Mouse (Mus musculus): Measurements from ENCODE around the gene Pard3. TPM values are rescaled to one million over a fixed set of nuclear protein-coding genes. Genes with fewer than 3 reads are reported as not detected.

Gene Pard3
- polyA plus RNA-seq, 2 experiments = 4.5 TPM

DNA sequence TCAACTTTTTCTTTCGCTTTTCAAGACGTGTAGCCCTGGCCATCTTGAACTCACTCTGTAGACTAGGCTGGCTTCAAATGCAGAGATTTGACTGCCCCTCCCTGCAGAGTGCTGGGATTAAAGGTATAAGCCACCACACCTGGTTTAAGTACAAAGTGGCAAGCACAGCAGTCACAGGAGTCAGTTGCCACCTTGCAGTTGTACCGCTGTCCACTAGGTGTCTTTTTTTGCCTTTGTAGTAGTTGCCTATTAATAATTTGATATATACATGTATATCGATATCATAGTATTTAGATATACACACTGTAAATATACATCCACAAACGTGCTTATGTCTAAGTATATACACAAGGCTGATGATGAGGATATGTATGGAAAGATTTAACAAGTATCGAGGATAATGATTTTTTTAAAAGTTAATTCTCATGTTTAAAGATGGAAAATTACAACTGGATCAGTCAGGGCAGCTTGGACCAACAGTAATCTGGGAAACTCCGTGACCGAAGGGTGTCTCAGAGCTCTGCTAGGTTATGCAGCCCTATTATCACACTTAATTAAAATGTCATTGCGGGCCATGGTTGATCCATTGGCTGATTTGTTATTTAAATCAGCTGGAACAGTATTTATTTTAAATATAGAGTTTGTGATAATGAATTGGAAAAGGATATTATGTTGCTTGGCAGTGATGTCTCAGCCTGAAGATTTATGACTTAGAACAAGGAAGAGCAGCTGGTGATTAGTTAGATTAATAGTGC lies 220.9 kb downstream of the Pard3 start:
- Histone ChIP-seq H3K9ac (replicated peaks) (no peak overlapping the region), H3K27me3 (ENCODE audit: control insufficient read depth, insufficient read depth, low read length) (no peaks in the 10 kb centered on the region), H3K4me2 (ENCODE audit: low read depth) (no peak overlapping the region), H3K4me3 (ENCODE audit: insufficient read depth in 1 of 2, low read depth in 2 of 2, low read length in 2 of 2) (no peak overlapping the region), H3K9me3 (ENCODE audit: control insufficient read depth, low read length) (no peaks in the 10 kb centered on the region), H3K36me3 (replicated peaks; ENCODE audit: control insufficient read depth, insufficient read depth, low read depth) (no peaks in the 10 kb centered on the region), H3K27ac (no peak overlapping the region), H3K4me1 (replicated peaks; ENCODE audit: control insufficient read depth in 2 of 2, insufficient read depth in 2 of 2, low read length in 1 of 2) (0 out of 4 replicates have a peak, but pooled peaks cover 0 to 2% of the 10 kb centered on the region in 2 experiments)
- DNase-seq (ENCODE audit: low read depth in 3 of 3, low spot score in 3 of 3) = no peak
- no peak for ATAC-seq (ENCODE audit: insufficient read depth)
- WGBS (ENCODE audit: insufficient replicate concordance) = 65% methylated on average over 9 of the region's 9 CpGs
- no peak for TF ChIP-seq EP300 (IDR thresholded peaks at IDR 0.05; ENCODE audit: low read depth)
- peak; percentile 32; the same call in 1 of the 2 replicates for TF ChIP-seq CTCF (IDR thresholded peaks at IDR 0.05; ENCODE audit: low read depth)

DNA sequence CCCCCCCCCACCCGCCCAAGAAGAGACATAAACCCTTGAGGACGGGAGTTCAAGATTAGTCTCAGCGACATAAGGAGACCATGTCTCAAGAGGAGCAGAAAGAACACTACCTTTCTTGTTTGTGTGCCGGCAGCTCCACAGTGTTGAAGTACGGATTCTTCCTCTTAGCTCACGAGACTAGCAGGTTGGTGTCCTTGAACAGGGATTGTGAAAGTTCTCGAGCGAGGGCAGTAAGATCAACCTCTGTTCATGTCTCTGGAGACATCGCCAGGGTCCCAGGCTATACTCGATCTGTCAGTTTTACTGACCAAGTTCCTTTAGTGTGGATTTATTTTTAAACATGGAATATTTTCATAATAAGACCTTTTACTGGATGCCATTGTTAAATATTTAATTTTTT lies 224.1 kb downstream of the Pard3 start:
- Histone ChIP-seq H3K4me1 (replicated peaks; ENCODE audit: control insufficient read depth in 2 of 2, insufficient read depth in 2 of 2, low read length in 1 of 2) (0 out of 4 replicates have a peak, but pooled peaks cover 0 to 2% of the 10 kb centered on the region in 2 experiments), H3K4me2 (ENCODE audit: low read depth) (no peak overlapping the region), H3K27ac (no peak overlapping the region), H3K9ac (replicated peaks) (no peak overlapping the region), H3K27me3 (ENCODE audit: control insufficient read depth, insufficient read depth, low read length) (no peaks in the 10 kb centered on the region), H3K9me3 (ENCODE audit: control insufficient read depth, low read length) (no peaks in the 10 kb centered on the region), H3K4me3 (ENCODE audit: insufficient read depth in 1 of 2, low read depth in 2 of 2, low read length in 2 of 2) (no peak overlapping the region), H3K36me3 (replicated peaks; ENCODE audit: control insufficient read depth, insufficient read depth, low read depth) (no peaks in the 10 kb centered on the region)
- no peak for DNase-seq (ENCODE audit: low read depth in 3 of 3, low spot score in 3 of 3)
- TF ChIP-seq CTCF (IDR thresholded peaks at IDR 0.05; ENCODE audit: low read depth) (no peak), EP300 (IDR thresholded peaks at IDR 0.05; ENCODE audit: low read depth) (no peak)
- no peak for ATAC-seq (ENCODE audit: insufficient read depth)
- 66% methylated on average over 10 of the region's 10 CpGs for WGBS (ENCODE audit: insufficient replicate concordance)

DNA sequence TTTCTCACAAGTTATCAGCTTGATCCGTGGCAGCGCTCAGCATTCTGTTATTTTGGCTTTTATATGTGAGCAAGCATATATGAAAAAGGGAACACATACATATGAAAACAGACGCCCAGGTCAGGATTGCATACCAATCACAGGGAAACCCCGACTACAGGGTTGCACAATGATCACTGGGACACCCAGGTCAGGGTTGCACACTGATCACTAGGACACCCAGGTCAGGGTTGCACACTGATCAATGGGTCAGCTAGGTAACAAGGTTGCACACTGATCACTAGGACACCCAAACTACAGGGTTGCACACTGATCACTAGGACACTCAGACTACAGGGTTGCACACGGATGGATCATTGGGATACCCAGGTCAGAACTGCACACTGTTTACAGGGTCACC lies 228.6 kb downstream of the Pard3 start:
- H3K4me3 ChIP-seq (ENCODE audit: insufficient read depth in 1 of 2, low read depth in 2 of 2, low read length in 2 of 2) = no peak overlapping the region
- 0 out of 4 replicates have a peak, but pooled peaks cover 0 to 2% of the 10 kb centered on the region in 2 experiments for H3K4me1 ChIP-seq (replicated peaks; ENCODE audit: control insufficient read depth in 2 of 2, insufficient read depth in 2 of 2, low read length in 1 of 2)
- 0 out of 2 replicates have a peak, but pooled peaks have one; percentile 23 for ATAC-seq (ENCODE audit: insufficient read depth)
- no peaks in the 10 kb centered on the region for H3K27me3 ChIP-seq (ENCODE audit: control insufficient read depth, insufficient read depth, low read length)
- no peak overlapping the region for H3K27ac ChIP-seq
- no peak overlapping the region for H3K4me2 ChIP-seq (ENCODE audit: low read depth)
- no peak for TF ChIP-seq EP300 (IDR thresholded peaks at IDR 0.05; ENCODE audit: low read depth)
- TF ChIP-seq CTCF (IDR thresholded peaks at IDR 0.05; ENCODE audit: low read depth) = no peak
- H3K9ac ChIP-seq (replicated peaks) = no peak overlapping the region
- no peaks in the 10 kb centered on the region for H3K36me3 ChIP-seq (replicated peaks; ENCODE audit: control insufficient read depth, insufficient read depth, low read depth)
- peak in 1 of 3 experiments; percentile 4 for DNase-seq (ENCODE audit: low read depth in 3 of 3, low spot score in 3 of 3)
- WGBS (ENCODE audit: insufficient replicate concordance) = 54% methylated on average over 5 of the region's 5 CpGs
- H3K9me3 ChIP-seq (ENCODE audit: control insufficient read depth, low read length) = no peaks in the 10 kb centered on the region

DNA sequence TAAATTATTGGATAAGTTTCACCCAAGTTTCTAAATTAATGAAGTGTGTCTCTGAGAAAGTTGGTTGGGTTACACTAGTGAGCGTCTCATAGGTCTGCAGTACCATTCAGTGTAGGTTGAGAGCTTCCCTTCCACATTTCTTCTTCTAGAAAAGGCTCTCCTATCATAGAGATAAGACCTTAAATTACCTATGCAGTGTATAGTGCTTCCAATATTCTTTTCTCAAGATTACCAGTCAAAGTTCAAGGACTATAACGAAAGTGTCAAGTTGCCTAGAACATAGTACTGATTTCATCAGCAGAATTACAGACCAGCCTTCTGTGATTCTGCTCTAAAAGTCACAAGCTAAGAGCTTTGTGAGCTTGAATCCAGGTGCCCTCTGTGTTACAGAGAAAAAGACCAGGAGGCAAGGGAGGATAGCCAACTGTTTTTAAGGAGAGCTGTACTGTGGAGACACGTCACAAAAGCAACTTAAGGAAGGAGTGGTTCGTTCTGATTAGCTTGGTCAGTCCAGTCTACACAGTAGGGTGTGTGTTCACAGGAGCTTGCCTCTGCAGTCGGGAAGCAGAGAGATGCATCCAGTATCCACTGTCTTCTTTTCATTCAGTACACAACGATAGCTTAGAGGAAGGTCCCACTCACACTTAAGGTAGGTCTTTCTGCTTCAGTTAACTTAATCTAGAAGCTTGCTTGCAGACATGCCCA lies 229.5 kb downstream of the Pard3 start:
- WGBS (ENCODE audit: insufficient replicate concordance) = 56% methylated on average over 6 of the region's 6 CpGs
- DNase-seq (ENCODE audit: low read depth in 3 of 3, low spot score in 3 of 3) (no peak), ATAC-seq (ENCODE audit: insufficient read depth) (no peak)
- no peak overlapping the region for H3K4me2 ChIP-seq (ENCODE audit: low read depth)
- H3K9ac ChIP-seq (replicated peaks) = no peak overlapping the region
- no peaks in the 10 kb centered on the region for H3K36me3 ChIP-seq (replicated peaks; ENCODE audit: control insufficient read depth, insufficient read depth, low read depth)
- H3K4me3 ChIP-seq (ENCODE audit: insufficient read depth in 1 of 2, low read depth in 2 of 2, low read length in 2 of 2) = no peak overlapping the region
- no peaks in the 10 kb centered on the region for H3K4me1 ChIP-seq (replicated peaks; ENCODE audit: control insufficient read depth in 2 of 2, insufficient read depth in 2 of 2, low read length in 1 of 2)
- no peaks in the 10 kb centered on the region for H3K27me3 ChIP-seq (ENCODE audit: control insufficient read depth, insufficient read depth, low read length)
- H3K27ac ChIP-seq = no peak overlapping the region
- H3K9me3 ChIP-seq (ENCODE audit: control insufficient read depth, low read length) = no peaks in the 10 kb centered on the region
- TF ChIP-seq CTCF (IDR thresholded peaks at IDR 0.05; ENCODE audit: low read depth) (no peak), EP300 (IDR thresholded peaks at IDR 0.05; ENCODE audit: low read depth) (no peak)

DNA sequence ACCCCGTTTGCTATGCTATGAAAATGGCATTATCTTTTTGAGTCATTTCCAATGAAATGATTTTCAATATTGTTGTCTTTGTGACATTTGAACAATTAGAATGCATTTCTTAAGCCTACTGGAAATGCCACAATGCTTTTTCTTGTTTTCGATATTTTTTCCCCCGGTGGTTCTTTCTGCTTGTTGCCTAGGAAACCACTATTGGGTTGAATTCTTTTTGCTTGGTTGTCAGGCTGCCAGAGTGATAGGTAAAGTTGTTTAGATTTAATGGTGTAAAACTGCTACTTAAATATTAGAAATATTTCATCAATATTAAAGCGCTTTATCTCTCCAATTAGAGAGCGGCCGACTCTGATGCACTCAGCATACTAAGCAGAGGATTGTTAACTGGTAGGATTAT lies 230.4 kb downstream of the Pard3 start:
- no peak overlapping the region for H3K27ac ChIP-seq
- TF ChIP-seq EP300 (IDR thresholded peaks at IDR 0.05; ENCODE audit: low read depth) (no peak), CTCF (IDR thresholded peaks at IDR 0.05; ENCODE audit: low read depth) (no peak)
- no peak overlapping the region for H3K4me2 ChIP-seq (ENCODE audit: low read depth)
- H3K27me3 ChIP-seq (ENCODE audit: control insufficient read depth, insufficient read depth, low read length) = no peaks in the 10 kb centered on the region
- DNase-seq (ENCODE audit: low read depth in 3 of 3, low spot score in 3 of 3) (no peak), ATAC-seq (ENCODE audit: insufficient read depth) (no peak)
- no peaks in the 10 kb centered on the region for H3K9me3 ChIP-seq (ENCODE audit: control insufficient read depth, low read length)
- no peak overlapping the region for H3K9ac ChIP-seq (replicated peaks)
- no peaks in the 10 kb centered on the region for H3K4me1 ChIP-seq (replicated peaks; ENCODE audit: control insufficient read depth in 2 of 2, insufficient read depth in 2 of 2, low read length in 1 of 2)
- WGBS (ENCODE audit: insufficient replicate concordance) = 75% methylated on average over 6 of the region's 6 CpGs
- no peaks in the 10 kb centered on the region for H3K36me3 ChIP-seq (replicated peaks; ENCODE audit: control insufficient read depth, insufficient read depth, low read depth)
- no peak overlapping the region for H3K4me3 ChIP-seq (ENCODE audit: insufficient read depth in 1 of 2, low read depth in 2 of 2, low read length in 2 of 2)
